In genomic region chr14:121732196-121732595, GRCm38 (mm10) we compare ENCODE assay signal across 9 mouse cellular contexts.
DNase-seq lines count a peak whose midpoint lies in the region; ATAC-seq and TF ChIP-seq lines count a peak whose summit lies in the region.
"Had no signal": no experiment of that assay in that cellular context is flagged by ENCODE, and none has a peak within 500 bp of the region (broad histone marks: within the 10 kb centered on the region; RNA-seq: fewer than 3 reads in every experiment).

No protein-coding gene starts in this region.

- no peak for DNase-seq in heart, adult 11 months
- DNase-seq in CH12.LX (ENCODE audit: extremely low read depth) = no peak
- DNase-seq in hindbrain, embryonic 11.5 days (ENCODE audit: low spot score) = no peak
- DNase-seq in liver, postnatal 0 days = no peak
- DNase-seq in gastrocnemius, adult 8-10 months (ENCODE audit: low spot score in 2 of 2) = no peak
- DNase-seq in right cerebral cortex, adult 2 months (ENCODE audit: low spot score in 2 of 2) = no peak
- DNase-seq in kidney, adult 2 months = no peak
- DNase-seq: cerebellum, adult 11-12 months had no signal

- TF ChIP-seq POLR2A in CH12.LX (IDR thresholded peaks at IDR 0.05; ENCODE audit: low read depth, low read length) = no peak
- TF ChIP-seq POLR2A in kidney, adult 2 months (IDR thresholded peaks at IDR 0.05; ENCODE audit: low read depth, low read length) = no peak

- 20% methylated on average over 8 of the region's 8 CpGs for WGBS in heart, embryonic 11.5 days (ENCODE audit: insufficient replicate concordance)
- WGBS in hindbrain, embryonic 11.5 days = 15% methylated on average over 8 of the region's 8 CpGs
- 20% methylated on average over 8 of the region's 8 CpGs for WGBS in liver, postnatal 0 days (ENCODE audit: insufficient replicate concordance)
- 64% methylated on average over 8 of the region's 8 CpGs for WGBS in kidney, adult 2 months

- no peak overlapping the region for H3K27ac ChIP-seq in heart, embryonic 11.5 days (ENCODE audit: low read depth, low read length)
- peak overlapping the region; percentile 70 for H3K27ac ChIP-seq in CH12.LX (ENCODE audit: insufficient read depth, low read depth)
- H3K27ac ChIP-seq in hindbrain, embryonic 11.5 days (ENCODE audit: low read depth, low read length) = no peak overlapping the region
- peak overlapping the region; percentile 30; the same call in 1 of the 2 replicates for H3K27ac ChIP-seq in liver, postnatal 0 days (ENCODE audit: low read depth)
- no peak overlapping the region for H3K27ac ChIP-seq in kidney, adult 2 months (ENCODE audit: insufficient read depth, low read depth, low read length)

- H3K9ac ChIP-seq in heart, embryonic 11.5 days (ENCODE audit: low read depth, low read length) = no peak overlapping the region
- no peak overlapping the region for H3K9ac ChIP-seq in CH12.LX (ENCODE audit: insufficient read depth, low read depth)
- no peak overlapping the region for H3K9ac ChIP-seq in hindbrain, embryonic 11.5 days (ENCODE audit: low read depth, low read length)
- H3K9ac ChIP-seq in liver, postnatal 0 days (replicated peaks) = no peak overlapping the region

- no peaks in the 10 kb centered on the region for H3K79me2 ChIP-seq in CH12.LX (replicated peaks; ENCODE audit: control insufficient read depth, extremely low read depth, insufficient read depth, poor library complexity, severe bottlenecking)

- H3K4me3 ChIP-seq in heart, embryonic 11.5 days (ENCODE audit: low read depth, low read length) = no peak overlapping the region
- H3K4me3 ChIP-seq in CH12.LX (replicated peaks in 1 of 3; ENCODE audit: low read depth in 2 of 3, low read length in 2 of 3, poor library complexity in 1 of 3) = peak overlapping the region; percentile 10 to 50 (median 14)
- H3K4me3 ChIP-seq in hindbrain, embryonic 11.5 days (ENCODE audit: low read depth, low read length) = no peak overlapping the region
- no peak overlapping the region for H3K4me3 ChIP-seq in liver, postnatal 0 days (ENCODE audit: low read depth, low read length)
- H3K4me3 ChIP-seq in kidney, adult 2 months (ENCODE audit: insufficient read depth, low read depth, low read length) = no peak overlapping the region

- no peak for TF ChIP-seq RAD21 in CH12.LX (IDR thresholded peaks at IDR 0.05; ENCODE audit: low read depth, low read length)

- TF ChIP-seq CTCF in CH12.LX (conservative IDR thresholded peaks at IDR 0.05 in 1 of 2, IDR thresholded peaks at IDR 0.05 in 1 of 2; ENCODE audit: low read depth in 2 of 2, low read length in 2 of 2) = no peak
- no peak for TF ChIP-seq CTCF in liver, postnatal 0 days (IDR thresholded peaks at IDR 0.05; ENCODE audit: low read depth)
- no peak for TF ChIP-seq CTCF in kidney, adult 2 months (conservative IDR thresholded peaks at IDR 0.05; ENCODE audit: insufficient read depth, insufficient read length, low read depth, low read length)

- H3K4me1 ChIP-seq in heart, embryonic 11.5 days (ENCODE audit: control insufficient read depth, insufficient read depth, low read length) = no peaks in the 10 kb centered on the region
- H3K4me1 ChIP-seq in CH12.LX (ENCODE audit: control insufficient read depth in 1 of 2, insufficient read depth in 2 of 2) = peaks cover 18 to 60% of the 10 kb centered on the region in 2 experiments
- no peaks in the 10 kb centered on the region for H3K4me1 ChIP-seq in hindbrain, embryonic 11.5 days (replicated peaks; ENCODE audit: control insufficient read depth, insufficient read depth, low read length)
- H3K4me1 ChIP-seq in liver, postnatal 0 days (ENCODE audit: insufficient read depth) = peaks cover 3% of the 10 kb centered on the region; the same call in 1 of the 2 replicates
- no peaks in the 10 kb centered on the region for H3K4me1 ChIP-seq in kidney, adult 2 months (ENCODE audit: control insufficient read depth, insufficient read depth, low read length)

- H3K36me3 ChIP-seq in heart, embryonic 11.5 days (ENCODE audit: control insufficient read depth, insufficient read depth, low read length) = no peaks in the 10 kb centered on the region
- peaks cover 0 to 1% of the 10 kb centered on the region in 2 experiments for H3K36me3 ChIP-seq in CH12.LX (replicated peaks in 1 of 2; ENCODE audit: control insufficient read depth in 1 of 2, insufficient read depth in 1 of 2, low read length in 1 of 2)
- no peaks in the 10 kb centered on the region for H3K36me3 ChIP-seq in hindbrain, embryonic 11.5 days (ENCODE audit: control insufficient read depth, insufficient read depth, low read length)
- no peaks in the 10 kb centered on the region for H3K36me3 ChIP-seq in liver, postnatal 0 days (replicated peaks; ENCODE audit: insufficient read depth, low read length)
- no peaks in the 10 kb centered on the region for H3K36me3 ChIP-seq in kidney, adult 2 months (ENCODE audit: control insufficient read depth, insufficient read depth, low read length)

- H3K27me3 ChIP-seq in heart, embryonic 11.5 days (ENCODE audit: control insufficient read depth, insufficient read depth, low read length) = no peaks in the 10 kb centered on the region
- H3K27me3 ChIP-seq in CH12.LX (replicated peaks) = no peaks in the 10 kb centered on the region
- no peaks in the 10 kb centered on the region for H3K27me3 ChIP-seq in hindbrain, embryonic 11.5 days (ENCODE audit: control insufficient read depth, insufficient read depth, low read length)
- H3K27me3 ChIP-seq in liver, postnatal 0 days (ENCODE audit: insufficient read depth, low read length) = no peaks in the 10 kb centered on the region
- H3K27me3 ChIP-seq in kidney, adult 2 months (replicated peaks; ENCODE audit: control insufficient read depth, insufficient read depth, low read length) = no peaks in the 10 kb centered on the region

- no peak for TF ChIP-seq EP300 in CH12.LX (IDR thresholded peaks at IDR 0.05; ENCODE audit: low read length)
- TF ChIP-seq EP300 in liver, postnatal 0 days (IDR thresholded peaks at IDR 0.05; ENCODE audit: low read depth) = no peak

- ATAC-seq in heart, embryonic 11.5 days (replicated peaks; ENCODE audit: insufficient number of reproducible peaks, low FRiP score, low TSS enrichment) = no peak
- ATAC-seq in hindbrain, embryonic 11.5 days (ENCODE audit: low FRiP score) = peak; percentile 33; the same call in 1 of the 2 replicates
- peak; percentile 46 for ATAC-seq in liver, postnatal 0 days

- peak overlapping the region; percentile 35; the same call in 1 of the 2 replicates for H3K4me2 ChIP-seq in heart, embryonic 11.5 days
- H3K4me2 ChIP-seq in CH12.LX (ENCODE audit: insufficient read depth, low read depth, poor library complexity, severe bottlenecking) = peak overlapping the region; percentile 56
- no peak overlapping the region for H3K4me2 ChIP-seq in hindbrain, embryonic 11.5 days (replicated peaks; ENCODE audit: low read depth, low read length)
- peak overlapping the region; percentile 30 for H3K4me2 ChIP-seq in liver, postnatal 0 days (ENCODE audit: low read depth, low read length)

- dilution Hi-C loops in CH12.LX (cut with MboI; ENCODE audit: extremely low pct_ligation_motif_present, extremely low pct_unique_long_range_greater_than_20kb, low sequenced_read_pairs) = no loop called here

- in situ Hi-C loops in CH12.LX (cut with MboI; ENCODE audit: low pct_ligation_motif_present, low pct_unique_long_range_greater_than_20kb, low sequenced_read_pairs) = no loop called here

- H3K9me3 ChIP-seq in heart, embryonic 11.5 days (replicated peaks; ENCODE audit: control insufficient read depth, low read length) = no peaks in the 10 kb centered on the region
- no peaks in the 10 kb centered on the region for H3K9me3 ChIP-seq in CH12.LX (replicated peaks; ENCODE audit: low read length)
- H3K9me3 ChIP-seq in hindbrain, embryonic 11.5 days (ENCODE audit: control insufficient read depth, low read length) = no peaks in the 10 kb centered on the region
- H3K9me3 ChIP-seq in liver, postnatal 0 days (ENCODE audit: low read length) = no peaks in the 10 kb centered on the region

TF ChIP-seq in CH12.LX, 34 proteins besides CTCF, POLR2A, EP300 and RAD21:
- no peak for TF ChIP-seq ZMIZ1 (IDR thresholded peaks at IDR 0.05; ENCODE audit: low read depth, low read length)
- TF ChIP-seq CHD1 (IDR thresholded peaks at IDR 0.05; ENCODE audit: low read depth, low read length) = no peak
- TF ChIP-seq USF2 (conservative IDR thresholded peaks at IDR 0.05; ENCODE audit: low read depth, low read length) = no peak
- no peak for TF ChIP-seq IRF4 (IDR thresholded peaks at IDR 0.05; ENCODE audit: low read depth, low read length)
- TF ChIP-seq KAT2A (IDR thresholded peaks at IDR 0.05; ENCODE audit: insufficient replicate concordance, low read length) = no peak
- no peak for TF ChIP-seq PAX5 (IDR thresholded peaks at IDR 0.05; ENCODE audit: low read length)
- TF ChIP-seq JUN (IDR thresholded peaks at IDR 0.05; ENCODE audit: insufficient read depth, low read depth, low read length) = no peak
- TF ChIP-seq TCF12 (IDR thresholded peaks at IDR 0.05; ENCODE audit: low read depth, low read length) = no peak
- TF ChIP-seq SIN3A (IDR thresholded peaks at IDR 0.05; ENCODE audit: low read length) = no peak
- no peak for TF ChIP-seq GABPA (IDR thresholded peaks at IDR 0.05; ENCODE audit: insufficient replicate concordance, low read depth, low read length)
- no peak for TF ChIP-seq TBP (conservative IDR thresholded peaks at IDR 0.05; ENCODE audit: low read depth, low read length)

Comparison
In these comparisons a context has a peak if more than half of its experiments do, and no peak if none do; other contexts are left out.
1. H3K27ac ChIP-seq: peak in CH12.LX (single experiment) and liver, postnatal 0 days (single experiment); none in heart, embryonic 11.5 days (single experiment), hindbrain, embryonic 11.5 days (single experiment) and kidney, adult 2 months (single experiment).
2. H3K4me3 ChIP-seq: peak in CH12.LX (3 of 3); none in heart, embryonic 11.5 days (single experiment), hindbrain, embryonic 11.5 days (single experiment), liver, postnatal 0 days (single experiment) and kidney, adult 2 months (single experiment).